Mouse (Mus musculus): ENCODE measurements around the gene Mgll.

GRCm38 (mm10) chr6:88736741-88737508 lies 12.7 kb downstream of the Mgll start:
- no peak for TF ChIP-seq CTCF (IDR thresholded peaks at IDR 0.05; ENCODE audit: borderline replicate concordance, insufficient read depth, low read length)
- TF ChIP-seq POLR2A (IDR thresholded peaks at IDR 0.05; ENCODE audit: low read depth, low read length): no peak
